Mouse (Mus musculus): ENCODE data around the gene Haus8. TPM values are rescaled to one million over a fixed set of nuclear protein-coding genes. Genes with fewer than 3 reads are reported as not detected.

The Haus8 gene
- polyA plus RNA-seq, 1 experiment from 2014 or later: 52.0 TPM

GRCm38 (mm10) chr8:71307913-71308312 is 35.2 kb upstream of the Haus8 start:
- H3K9me3 ChIP-seq (ENCODE audit: control insufficient read depth, low read length): no peaks in the 10 kb centered on the region
- H3K9ac ChIP-seq (replicated peaks; ENCODE audit: low read length): no peak overlapping the region; the same call in 1 of the 2 replicates
- 94% methylated on average over 4 of the region's 4 CpGs for WGBS
- H3K4me3 ChIP-seq (replicated peaks; ENCODE audit: low read depth, low read length): no peak overlapping the region
- H3K27ac ChIP-seq (replicated peaks; ENCODE audit: low read depth, low read length): no peak overlapping the region
- no peaks in the 10 kb centered on the region for H3K27me3 ChIP-seq (ENCODE audit: control insufficient read depth, insufficient read depth, low read length)
- ATAC-seq (ENCODE audit: low FRiP score, low TSS enrichment) (no peak), DNase-seq (no peak)
- H3K4me1 ChIP-seq (ENCODE audit: control insufficient read depth, insufficient read depth, low read length): no peaks in the 10 kb centered on the region
- H3K36me3 ChIP-seq (ENCODE audit: control insufficient read depth, insufficient read depth, low read length): no peaks in the 10 kb centered on the region
- no peak overlapping the region for H3K4me2 ChIP-seq (ENCODE audit: low read length)

DNA sequence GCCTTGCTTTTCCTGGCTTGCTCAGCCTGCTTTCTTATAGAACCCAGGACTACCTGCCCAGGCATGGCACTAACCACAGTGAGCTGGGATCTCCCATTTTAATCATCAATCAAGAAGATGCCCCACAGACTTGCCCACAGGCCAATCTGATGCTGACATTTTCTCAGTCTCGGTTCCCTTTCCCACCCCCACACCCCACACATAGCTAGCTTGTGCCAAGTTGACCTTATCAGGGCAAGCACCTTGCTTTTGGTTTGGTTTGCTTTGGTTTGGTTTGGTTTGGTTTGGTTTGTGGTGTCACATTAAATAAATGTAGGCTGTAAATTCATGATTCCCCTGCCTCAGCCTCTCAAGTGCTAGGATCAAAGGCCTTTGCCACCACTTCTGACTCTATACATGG is 34.6 kb upstream of the Haus8 start:
- H3K4me1 ChIP-seq (ENCODE audit: control insufficient read depth, insufficient read depth, low read length): no peaks in the 10 kb centered on the region
- 88% methylated on average over 1 of the region's 1 CpGs for WGBS

GRCm38 (mm10) chr8:71305988-71306387 is 33.3 kb upstream of the Haus8 start:
- H3K4me3 ChIP-seq (replicated peaks; ENCODE audit: low read depth, low read length): no peak overlapping the region
- H3K9me3 ChIP-seq (ENCODE audit: control insufficient read depth, low read length): no peaks in the 10 kb centered on the region
- H3K27ac ChIP-seq (replicated peaks; ENCODE audit: low read depth, low read length): no peak overlapping the region
- no peak overlapping the region for H3K4me2 ChIP-seq (ENCODE audit: low read length)
- no peaks in the 10 kb centered on the region; the same call in 1 of the 2 replicates for H3K36me3 ChIP-seq (ENCODE audit: control insufficient read depth, insufficient read depth, low read length)
- 77% methylated on average over 1 of the region's 1 CpGs for WGBS
- DNase-seq (no peak), ATAC-seq (ENCODE audit: low FRiP score, low TSS enrichment) (no peak)
- no peaks in the 10 kb centered on the region for H3K27me3 ChIP-seq (ENCODE audit: control insufficient read depth, insufficient read depth, low read length)
- H3K9ac ChIP-seq (replicated peaks; ENCODE audit: low read length): no peak overlapping the region
- H3K4me1 ChIP-seq (ENCODE audit: control insufficient read depth, insufficient read depth, low read length): no peaks in the 10 kb centered on the region

More for the DNA sequence above, 34.6 kb upstream of the Haus8 start:
- no peaks in the 10 kb centered on the region for H3K9me3 ChIP-seq (ENCODE audit: control insufficient read depth, low read length)
- no peak overlapping the region for H3K4me3 ChIP-seq (replicated peaks; ENCODE audit: low read depth, low read length)
- DNase-seq (no peak), ATAC-seq (ENCODE audit: low FRiP score, low TSS enrichment) (no peak)
- no peaks in the 10 kb centered on the region for H3K27me3 ChIP-seq (ENCODE audit: control insufficient read depth, insufficient read depth, low read length)
- no peak overlapping the region for H3K27ac ChIP-seq (replicated peaks; ENCODE audit: low read depth, low read length)
- H3K4me2 ChIP-seq (ENCODE audit: low read length): no peak overlapping the region
- no peak overlapping the region for H3K9ac ChIP-seq (replicated peaks; ENCODE audit: low read length)
- no peaks in the 10 kb centered on the region for H3K36me3 ChIP-seq (ENCODE audit: control insufficient read depth, insufficient read depth, low read length)

DNA sequence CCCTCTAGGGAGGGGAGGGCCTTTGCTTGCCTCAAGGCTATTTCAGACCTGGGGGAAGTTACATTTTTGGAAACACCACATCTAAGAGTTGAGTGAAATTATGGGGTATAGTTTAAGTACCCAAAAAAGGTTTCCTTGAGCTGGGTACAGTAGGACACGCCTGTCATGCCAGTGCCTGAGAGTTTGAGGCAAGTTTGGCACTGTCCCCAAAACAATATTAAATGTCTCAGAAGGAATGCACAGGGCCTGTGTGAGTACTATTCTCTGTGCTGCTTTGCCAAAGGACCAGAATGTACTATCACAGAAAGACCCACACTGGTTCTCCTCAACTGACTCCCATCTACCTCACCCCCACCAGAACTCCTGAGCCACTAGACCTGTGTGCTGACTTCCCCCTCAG is 30.9 kb upstream of the Haus8 start:
- Histone ChIP-seq H3K4me3 (replicated peaks; ENCODE audit: low read depth, low read length) (no peak overlapping the region), H3K4me2 (ENCODE audit: low read length) (no peak overlapping the region), H3K27me3 (ENCODE audit: control insufficient read depth, insufficient read depth, low read length) (no peaks in the 10 kb centered on the region), H3K9me3 (ENCODE audit: control insufficient read depth, low read length) (no peaks in the 10 kb centered on the region), H3K27ac (replicated peaks; ENCODE audit: low read depth, low read length) (no peak overlapping the region), H3K4me1 (ENCODE audit: control insufficient read depth, insufficient read depth, low read length) (no peaks in the 10 kb centered on the region), H3K9ac (replicated peaks; ENCODE audit: low read length) (no peak overlapping the region), H3K36me3 (ENCODE audit: control insufficient read depth, insufficient read depth, low read length) (no peaks in the 10 kb centered on the region; the same call in 1 of the 2 replicates)
- ATAC-seq (ENCODE audit: low FRiP score, low TSS enrichment) (no peak), DNase-seq (no peak)
- WGBS: 94% methylated on average over 1 of the region's 1 CpGs

- Histone ChIP-seq H3K9me3 (ENCODE audit: control insufficient read depth, low read length) (no peaks in the 10 kb centered on the region), H3K4me3 (replicated peaks; ENCODE audit: low read depth, low read length) (no peak overlapping the region), H3K4me1 (ENCODE audit: control insufficient read depth, insufficient read depth, low read length) (no peaks in the 10 kb centered on the region), H3K4me2 (ENCODE audit: low read length) (no peak overlapping the region), H3K36me3 (ENCODE audit: control insufficient read depth, insufficient read depth, low read length) (peaks cover under 1% of the 10 kb centered on the region; the same call in 1 of the 2 replicates), H3K27ac (replicated peaks; ENCODE audit: low read depth, low read length) (no peak overlapping the region), H3K27me3 (ENCODE audit: control insufficient read depth, insufficient read depth, low read length) (no peaks in the 10 kb centered on the region), H3K9ac (replicated peaks; ENCODE audit: low read length) (no peak overlapping the region)
- ATAC-seq (ENCODE audit: low FRiP score, low TSS enrichment) (no peak), DNase-seq (no peak)
- whole genome bisulfite sequencing: 97% methylated on average over 1 of the region's 1 CpGs
Observed at GRCm38 (mm10) chr8:71302788-71303187, 30.1 kb upstream of the Haus8 start.

DNA sequence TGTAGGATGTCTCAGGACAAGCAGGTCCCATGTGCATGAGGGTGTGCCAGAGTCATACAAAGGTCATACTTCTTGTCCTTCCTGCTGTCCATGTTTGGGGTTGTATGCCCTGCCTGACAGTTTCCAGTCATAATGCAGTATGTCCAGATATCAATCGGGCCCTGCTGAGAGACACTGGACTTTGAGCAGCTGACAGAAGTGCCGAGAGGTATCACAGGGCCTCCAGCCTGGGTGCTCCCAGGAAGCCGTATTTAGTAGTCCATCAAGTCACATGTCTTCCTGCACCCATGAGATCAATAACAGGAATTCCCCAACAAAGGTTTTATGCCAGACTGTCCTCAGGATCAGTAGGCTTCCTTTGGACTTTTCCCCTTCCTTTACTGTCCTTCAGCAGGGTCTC is 27.0 kb upstream of the Haus8 start:
- Histone ChIP-seq H3K36me3 (ENCODE audit: control insufficient read depth, insufficient read depth, low read length) (peaks cover 16% of the 10 kb centered on the region), H3K4me1 (ENCODE audit: control insufficient read depth, insufficient read depth, low read length) (no peaks in the 10 kb centered on the region), H3K4me3 (replicated peaks; ENCODE audit: low read depth, low read length) (no peak overlapping the region), H3K9me3 (ENCODE audit: control insufficient read depth, low read length) (no peaks in the 10 kb centered on the region), H3K27me3 (ENCODE audit: control insufficient read depth, insufficient read depth, low read length) (no peaks in the 10 kb centered on the region), H3K27ac (replicated peaks; ENCODE audit: low read depth, low read length) (no peak overlapping the region), H3K9ac (replicated peaks; ENCODE audit: low read length) (no peak overlapping the region), H3K4me2 (ENCODE audit: low read length) (no peak overlapping the region)
- ATAC-seq (ENCODE audit: low FRiP score, low TSS enrichment) (no peak), DNase-seq (no peak)
- WGBS: 98% methylated on average over 3 of the region's 3 CpGs

DNA sequence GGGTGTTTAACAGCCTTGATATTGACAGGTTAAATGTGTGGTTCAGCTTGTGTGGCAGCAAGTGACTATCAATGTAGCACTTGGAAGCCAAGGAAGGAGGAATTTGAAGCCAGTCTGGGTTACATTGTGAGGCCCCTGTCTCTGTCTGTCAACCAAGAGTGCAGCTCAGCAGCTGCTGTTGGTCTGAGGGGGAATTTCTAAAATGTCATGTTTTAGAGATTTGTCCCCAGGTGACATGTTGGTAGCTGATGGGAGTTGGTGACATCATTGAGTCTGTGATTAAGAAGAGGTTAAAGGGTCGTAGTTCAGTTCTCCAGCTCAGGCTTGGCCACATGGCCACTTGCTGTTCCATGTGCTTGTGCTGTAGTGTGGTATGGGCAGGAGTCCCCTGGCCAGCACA is 24.7 kb upstream of the Haus8 start:
- no peak overlapping the region for H3K4me2 ChIP-seq (ENCODE audit: low read length)
- no peak overlapping the region for H3K9ac ChIP-seq (replicated peaks; ENCODE audit: low read length)
- DNase-seq (no peak), ATAC-seq (ENCODE audit: low FRiP score, low TSS enrichment) (no peak)
- WGBS: 91% methylated on average over 1 of the region's 1 CpGs
- H3K27me3 ChIP-seq (ENCODE audit: control insufficient read depth, insufficient read depth, low read length): no peaks in the 10 kb centered on the region
- H3K4me1 ChIP-seq (ENCODE audit: control insufficient read depth, insufficient read depth, low read length): no peaks in the 10 kb centered on the region
- H3K36me3 ChIP-seq (ENCODE audit: control insufficient read depth, insufficient read depth, low read length): peaks cover 23% of the 10 kb centered on the region
- no peak overlapping the region for H3K4me3 ChIP-seq (replicated peaks; ENCODE audit: low read depth, low read length)
- no peaks in the 10 kb centered on the region for H3K9me3 ChIP-seq (ENCODE audit: control insufficient read depth, low read length)
- H3K27ac ChIP-seq (replicated peaks; ENCODE audit: low read depth, low read length): no peak overlapping the region

DNA sequence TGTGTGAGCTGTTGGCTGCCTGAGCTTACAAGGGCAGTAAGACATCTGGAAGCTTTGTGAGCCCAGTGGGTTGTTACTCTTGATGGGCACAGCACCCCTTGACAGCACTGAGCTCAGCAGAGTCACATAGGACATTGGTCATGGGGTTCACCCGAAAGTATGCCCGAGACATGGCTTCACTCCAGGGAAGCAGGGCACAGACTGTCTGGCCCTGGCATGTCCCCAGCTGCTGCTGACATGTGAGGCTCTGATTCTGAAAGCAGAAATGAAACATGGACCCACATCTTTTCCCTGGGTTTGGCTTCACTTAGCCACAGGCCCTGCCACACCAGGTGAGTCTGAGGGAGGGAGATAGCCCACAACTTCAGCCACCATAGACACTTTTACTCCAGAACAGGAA is 24.1 kb upstream of the Haus8 start:
- no peak for ATAC-seq (ENCODE audit: low FRiP score, low TSS enrichment)
- H3K27ac ChIP-seq (replicated peaks; ENCODE audit: low read depth, low read length): no peak overlapping the region
- no peak for DNase-seq
- H3K4me2 ChIP-seq (ENCODE audit: low read length): no peak overlapping the region
- no peaks in the 10 kb centered on the region for H3K9me3 ChIP-seq (ENCODE audit: control insufficient read depth, low read length)
- H3K27me3 ChIP-seq (ENCODE audit: control insufficient read depth, insufficient read depth, low read length): no peaks in the 10 kb centered on the region
- WGBS: 98% methylated on average over 2 of the region's 2 CpGs
- H3K9ac ChIP-seq (replicated peaks; ENCODE audit: low read length): no peak overlapping the region
- no peak overlapping the region for H3K4me3 ChIP-seq (replicated peaks; ENCODE audit: low read depth, low read length)
- peaks cover 23% of the 10 kb centered on the region for H3K36me3 ChIP-seq (ENCODE audit: control insufficient read depth, insufficient read depth, low read length)
- H3K4me1 ChIP-seq (ENCODE audit: control insufficient read depth, insufficient read depth, low read length): no peaks in the 10 kb centered on the region

- H3K4me1 ChIP-seq (ENCODE audit: control insufficient read depth, insufficient read depth, low read length): no peaks in the 10 kb centered on the region
- H3K27me3 ChIP-seq (ENCODE audit: control insufficient read depth, insufficient read depth, low read length): no peaks in the 10 kb centered on the region
- H3K9me3 ChIP-seq (ENCODE audit: control insufficient read depth, low read length): no peaks in the 10 kb centered on the region
- ATAC-seq (ENCODE audit: low FRiP score, low TSS enrichment) (no peak), DNase-seq (no peak)
- no peak overlapping the region for H3K4me3 ChIP-seq (replicated peaks; ENCODE audit: low read depth, low read length)
- WGBS: 98% methylated on average over 2 of the region's 2 CpGs
- no peak overlapping the region for H3K27ac ChIP-seq (replicated peaks; ENCODE audit: low read depth, low read length)
- no peak overlapping the region for H3K4me2 ChIP-seq (ENCODE audit: low read length)
- H3K36me3 ChIP-seq (ENCODE audit: control insufficient read depth, insufficient read depth, low read length): peaks cover 26% of the 10 kb centered on the region
- H3K9ac ChIP-seq (replicated peaks; ENCODE audit: low read length): no peak overlapping the region
Observed at GRCm38 (mm10) chr8:71296188-71296621, 23.5 kb upstream of the Haus8 start.

Measured in midbrain, embryonic 14.5 days (tissue).